Mouse (Mus musculus) intestine, postnatal 0 days (tissue): ENCODE measurements around the gene Zap70. TPM values are rescaled to one million over a fixed set of nuclear protein-coding genes. Genes with fewer than 3 reads are reported as not detected.

ENCODE experiments used
- ATAC-seq: fragments of 200-750 bp; cut with Nextera tagmentation; 2 replicates; pipeline ENCODE4 v1.8.0; 2017; ENCODE audit warnings: mild to moderate bottlenecking, moderate TSS enrichment, moderate library complexity
- H3K27ac ChIP-seq: fragments of 300-500 bp; sonication (generic); 2 replicates; pipeline ENCODE4 v1.5.1; 2014; ENCODE audit warnings: mild to moderate bottlenecking, low read depth, low read length, moderate library complexity
- H3K27me3 ChIP-seq: fragments of 300-500 bp; sonication (generic); replicated peaks from 2 replicates; pipeline ENCODE4 v1.6.1; 2014; ENCODE audit warnings: low read length, mixed read lengths; ENCODE audit not compliant: control insufficient read depth, insufficient read depth
- H3K36me3 ChIP-seq: fragments of 300-500 bp; sonication (generic); 2 replicates; pipeline ENCODE4 v1.6.1; 2014; ENCODE audit warnings: mild to moderate bottlenecking, moderate library complexity; ENCODE audit not compliant: control insufficient read depth, insufficient read depth
- H3K4me1 ChIP-seq: fragments of 300-500 bp; sonication (generic); replicated peaks from 2 replicates; pipeline ENCODE4 v1.6.1; 2014; ENCODE audit warnings: antibody characterized with exemption, low read length, mixed read lengths; ENCODE audit not compliant: control insufficient read depth, insufficient read depth
- H3K4me2 ChIP-seq: fragments of 300-500 bp; sonication (generic); replicated peaks from 2 replicates; pipeline ENCODE4 v1.6.1; 2014; ENCODE audit warnings: low read depth, mild to moderate bottlenecking, moderate library complexity
- H3K4me3 ChIP-seq: fragments of 300-500 bp; sonication (generic); 2 replicates; pipeline ENCODE4 v1.5.1; 2014; ENCODE audit warnings: low read depth, low read length
- H3K9ac ChIP-seq: fragments of 300-500 bp; sonication (generic); 2 replicates; pipeline ENCODE4 v1.6.1; 2014; ENCODE audit warnings: mild to moderate bottlenecking, low read depth, low read length
- H3K9me3 ChIP-seq: fragments of 300-500 bp; sonication (generic); 2 replicates; pipeline ENCODE4 v1.6.1; 2016; ENCODE audit warnings: mixed run types; ENCODE audit not compliant: control insufficient read depth
- CTCF ChIP-seq: sonication (generic); IDR thresholded peaks from 2 replicates; pipeline ENCODE4 v1.5.1; 2016; ENCODE audit warnings: low read depth, mild to moderate bottlenecking, control low read depth, antibody characterized with exemption, moderate library complexity
- WGBS: fragments of 180-500 bp; shearing (Covaris S2); extraction: QIAGEN DNeasy Blood & Tissue Kit; methylation state at CpG from one replicate; pipeline ENCODE4 v1.1.7; 2014; 5-methylcytosine and 5-hydroxymethylcytosine counted together
- polyA plus RNA-seq: library from polyadenylated mRNA; unstranded; fragments of >200 nt; fragmentation: Nextera tagmentation; extraction: Ambion mirVana; gene quantifications from 2 replicates; pipeline ENCODE4 v1.2.1, GENCODE M21; 2015

Zap70 gene
- 0.24 and 0.70 TPM in 2 replicates for polyA plus RNA-seq

GRCm38 (mm10) chr1:36761568-36761967, at the start of gene Zap70:
Zap70 (plus strand) TSS chr1:36761798.
- Histone ChIP-seq H3K4me3 (no peak within 1 kb of the TSS), H3K9ac (no peak within 1 kb of the TSS), H3K27me3 (no peaks in the 10 kb centered on the region), H3K36me3 (no peaks in the 10 kb centered on the region), H3K4me2 (no peak within 1 kb of the TSS), H3K9me3 (no peaks in the 10 kb centered on the region), H3K4me1 (no peaks in the 10 kb centered on the region), H3K27ac (no peak within 1 kb of the TSS)
- 80% methylated on average over 11 of the region's 11 CpGs for WGBS
- no peak for ATAC-seq
- no peak for TF ChIP-seq CTCF

GRCm38 (mm10) chr1:36714311-36714710, 47.3 kb upstream of the Zap70 start, which contains the start of gene Actr1b:
Actr1b (minus strand) TSS chr1:36714422.
- Histone ChIP-seq H3K27ac (no peak within 1 kb of the TSS), H3K9ac (no peak within 1 kb of the TSS), H3K36me3 (no peaks in the 10 kb centered on the region), H3K27me3 (no peaks in the 10 kb centered on the region), H3K9me3 (no peaks in the 10 kb centered on the region), H3K4me3 (no peak within 1 kb of the TSS), H3K4me1 (no peaks in the 10 kb centered on the region), H3K4me2 (no peak within 1 kb of the TSS)
- WGBS = 79% methylated on average over 5 of the region's 5 CpGs
- ATAC-seq = no peak
- TF ChIP-seq CTCF = no peak

GRCm38 (mm10) chr1:36718786-36719185, 42.8 kb upstream of the Zap70 start:
- Histone ChIP-seq H3K4me3 (no peak overlapping the region), H3K4me2 (no peak overlapping the region), H3K9ac (no peak overlapping the region), H3K27ac (no peak overlapping the region), H3K4me1 (no peaks in the 10 kb centered on the region), H3K36me3 (no peaks in the 10 kb centered on the region), H3K9me3 (no peaks in the 10 kb centered on the region), H3K27me3 (no peaks in the 10 kb centered on the region)
- ATAC-seq = no peak
- TF ChIP-seq CTCF = no peak
- 91% methylated on average over 1 of the region's 1 CpGs for WGBS

GRCm38 (mm10) chr1:36723146-36724056, 38.2 kb upstream of the Zap70 start:
- no peak for TF ChIP-seq CTCF
- 59% methylated on average over 16 of the region's 16 CpGs for WGBS
- H3K9me3 ChIP-seq = no peaks in the 10 kb centered on the region
- no peak overlapping the region for H3K4me3 ChIP-seq
- ATAC-seq = no peak
- H3K36me3 ChIP-seq = no peaks in the 10 kb centered on the region
- no peak overlapping the region for H3K4me2 ChIP-seq
- H3K4me1 ChIP-seq = no peaks in the 10 kb centered on the region
- no peak overlapping the region for H3K27ac ChIP-seq
- H3K27me3 ChIP-seq = no peaks in the 10 kb centered on the region
- H3K9ac ChIP-seq = no peak overlapping the region

- Histone ChIP-seq H3K4me2 (no peak overlapping the region), H3K27ac (no peak overlapping the region), H3K36me3 (no peaks in the 10 kb centered on the region), H3K4me1 (no peaks in the 10 kb centered on the region), H3K27me3 (no peaks in the 10 kb centered on the region), H3K4me3 (no peak overlapping the region), H3K9ac (no peak overlapping the region), H3K9me3 (no peaks in the 10 kb centered on the region)
- 68% methylated on average over 4 of the region's 4 CpGs for WGBS
- ATAC-seq = no peak
- no peak for TF ChIP-seq CTCF
Measured at GRCm38 (mm10) chr1:36724057-36724431, 37.6 kb upstream of the Zap70 start.

GRCm38 (mm10) chr1:36737300-36737699, 24.3 kb upstream of the Zap70 start:
- WGBS = 12% methylated on average over 4 of the region's 4 CpGs

More at GRCm38 (mm10) chr1:36737300-36737699, 24.3 kb upstream of the Zap70 start:
- Histone ChIP-seq H3K27ac (no peak overlapping the region), H3K27me3 (peaks cover 4% of the 10 kb centered on the region; the same call in 1 of the 2 replicates), H3K4me2 (no peak overlapping the region), H3K36me3 (no peaks in the 10 kb centered on the region), H3K9me3 (no peaks in the 10 kb centered on the region), H3K4me1 (no peaks in the 10 kb centered on the region), H3K9ac (no peak overlapping the region), H3K4me3 (no peak overlapping the region)
- peak; percentile 28; the same call in 1 of the 2 replicates for ATAC-seq
- peak; percentile 92 for TF ChIP-seq CTCF
